Mouse (Mus musculus) midbrain, postnatal 0 days (tissue): ENCODE measurements around the gene Ptpn5. TPM values are rescaled to one million over a fixed set of nuclear protein-coding genes. Genes with fewer than 3 reads are reported as not detected.

Source experiments
- ATAC-seq: fragments of 200-750 bp; cut with Nextera tagmentation; 2 replicates; pipeline ENCODE4 v1.8.0; 2017; ENCODE audit warnings: moderate number of reproducible peaks, mild to moderate bottlenecking, moderate TSS enrichment, moderate library complexity; ENCODE audit not compliant: low FRiP score
- DNase-seq: peaks from one replicate; pipeline ENCODE4 v3.0.0-alpha.2; 2015; ENCODE audit warnings: low spot score
- H3K27ac ChIP-seq: fragments of 300-500 bp; sonication (generic); 2 replicates; pipeline ENCODE4 v1.5.1; 2014; ENCODE audit warnings: low read depth, mild to moderate bottlenecking, low read length, mixed read lengths
- H3K27me3 ChIP-seq: fragments of 300-500 bp; sonication (generic); 2 replicates; pipeline ENCODE4 v1.6.1; 2014; ENCODE audit warnings: low read length, control low read depth, mixed read lengths; ENCODE audit not compliant: insufficient read depth
- H3K36me3 ChIP-seq: fragments of 300-500 bp; sonication (generic); 2 replicates; pipeline ENCODE4 v1.6.1; 2014; ENCODE audit warnings: low read length, control low read depth, mixed read lengths; ENCODE audit not compliant: insufficient read depth
- H3K4me1 ChIP-seq: fragments of 300-500 bp; sonication (generic); 2 replicates; pipeline ENCODE4 v1.6.1; 2014; ENCODE audit warnings: mild to moderate bottlenecking, control low read depth, antibody characterized with exemption, low read length, mixed read lengths; ENCODE audit not compliant: insufficient read depth
- H3K4me2 ChIP-seq: fragments of 300-500 bp; sonication (generic); 2 replicates; pipeline ENCODE4 v1.6.1; 2014; ENCODE audit warnings: low read depth, mild to moderate bottlenecking, low read length, mixed read lengths; ENCODE audit not compliant: poor library complexity, severe bottlenecking
- H3K4me3 ChIP-seq: fragments of 300-500 bp; sonication (generic); 2 replicates; pipeline ENCODE4 v1.5.1; 2014; ENCODE audit warnings: low read depth, mild to moderate bottlenecking, low read length, moderate library complexity
- H3K9ac ChIP-seq: fragments of 300-500 bp; sonication (generic); replicated peaks from 2 replicates; pipeline ENCODE4 v1.6.1; 2014; ENCODE audit warnings: mild to moderate bottlenecking, low read length, moderate library complexity, mixed read lengths; ENCODE audit not compliant: poor library complexity, severe bottlenecking
- H3K9me3 ChIP-seq: fragments of 300-500 bp; sonication (generic); 2 replicates; pipeline ENCODE4 v1.6.1; 2016; ENCODE audit warnings: low read length, control low read depth
- CTCF ChIP-seq: IDR thresholded peaks from 2 replicates; pipeline ENCODE4 v1.5.1; 2016; ENCODE audit warnings: antibody characterized with exemption, mild to moderate bottlenecking
- WGBS: fragments of 180-500 bp; shearing (Covaris S2); extraction: QIAGEN DNeasy Blood & Tissue Kit; methylation state at CpG from one replicate; pipeline ENCODE4 v1.1.7; 2014; 5-methylcytosine and 5-hydroxymethylcytosine counted together
- polyA plus RNA-seq: library from polyadenylated mRNA; unstranded; fragments of >200 nt; fragmentation: Nextera tagmentation; extraction: Ambion mirVana; gene quantifications from 2 replicates; pipeline ENCODE4 v1.2.1, GENCODE M21; 2015
- total RNA-seq: library from RNA; depleted of rRNA; stranded (reverse); fragments of >200 nt; gene quantifications from 2 replicates; pipeline ENCODE4 v1.2.3, GENCODE M21; 2014

Gene Ptpn5
- total and polyA plus RNA-seq, 2 experiments from 2014 or later = 114 to 187 TPM

- Histone ChIP-seq H3K4me2 (no peak overlapping the region), H3K9ac (no peak overlapping the region), H3K27ac (no peak overlapping the region), H3K36me3 (no peaks in the 10 kb centered on the region), H3K4me3 (no peak overlapping the region), H3K9me3 (no peaks in the 10 kb centered on the region), H3K27me3 (no peaks in the 10 kb centered on the region), H3K4me1 (no peaks in the 10 kb centered on the region)
- DNase-seq (no peak), ATAC-seq (no peak)
- no peak for TF ChIP-seq CTCF
- 80% methylated on average over 5 of the region's 5 CpGs for WGBS
Measured at GRCm38 (mm10) chr7:47067879-47068278, 65.6 kb downstream of the Ptpn5 start.

- H3K9me3 ChIP-seq = no peaks in the 10 kb centered on the region
- 81% methylated on average over 3 of the region's 3 CpGs for WGBS
- H3K4me2 ChIP-seq = no peak overlapping the region
- no peak for TF ChIP-seq CTCF
- no peak overlapping the region for H3K9ac ChIP-seq
- no peak overlapping the region for H3K4me3 ChIP-seq
- ATAC-seq = no peak
- H3K27me3 ChIP-seq = no peaks in the 10 kb centered on the region
- DNase-seq = no peak
- H3K4me1 ChIP-seq = no peaks in the 10 kb centered on the region
- H3K36me3 ChIP-seq = no peaks in the 10 kb centered on the region
- no peak overlapping the region for H3K27ac ChIP-seq
Measured at GRCm38 (mm10) chr7:47066942-47067341, 66.5 kb downstream of the Ptpn5 start.

- Histone ChIP-seq H3K27ac (no peak overlapping the region), H3K9me3 (no peaks in the 10 kb centered on the region), H3K9ac (no peak overlapping the region), H3K4me1 (no peaks in the 10 kb centered on the region), H3K4me3 (no peak overlapping the region), H3K4me2 (no peak overlapping the region), H3K27me3 (no peaks in the 10 kb centered on the region), H3K36me3 (no peaks in the 10 kb centered on the region)
- ATAC-seq = no peak
- DNase-seq = no peak
- 87% methylated on average over 5 of the region's 5 CpGs for WGBS
- no peak for TF ChIP-seq CTCF
Measured at GRCm38 (mm10) chr7:47061560-47061959, 71.9 kb downstream of the Ptpn5 start.

GRCm38 (mm10) chr7:47059339-47059738, 74.1 kb downstream of the Ptpn5 start:
- Histone ChIP-seq H3K36me3 (no peaks in the 10 kb centered on the region), H3K4me2 (no peak overlapping the region)
- 76% methylated on average over 7 of the region's 7 CpGs for WGBS

GRCm38 (mm10) chr7:47056273-47056672, 77.2 kb downstream of the Ptpn5 start:
- no peak for ATAC-seq
- Histone ChIP-seq H3K4me3 (no peak overlapping the region), H3K27me3 (no peaks in the 10 kb centered on the region), H3K36me3 (peaks cover 7% of the 10 kb centered on the region; the same call in 1 of the 2 replicates), H3K4me1 (peaks cover 6% of the 10 kb centered on the region; the same call in 1 of the 2 replicates), H3K9me3 (no peaks in the 10 kb centered on the region), H3K9ac (no peak overlapping the region), H3K27ac (no peak overlapping the region), H3K4me2 (no peak overlapping the region)
- TF ChIP-seq CTCF = no peak
- no peak for DNase-seq
- 91% methylated on average over 4 of the region's 4 CpGs for whole genome bisulfite sequencing

More at GRCm38 (mm10) chr7:47059339-47059738, 74.1 kb downstream of the Ptpn5 start:
- ATAC-seq (no peak), DNase-seq (no peak)
- H3K4me1 ChIP-seq = no peaks in the 10 kb centered on the region
- no peak overlapping the region for H3K9ac ChIP-seq
- H3K4me3 ChIP-seq = no peak overlapping the region
- no peaks in the 10 kb centered on the region for H3K27me3 ChIP-seq
- TF ChIP-seq CTCF = no peak
- H3K27ac ChIP-seq = no peak overlapping the region
- H3K9me3 ChIP-seq = no peaks in the 10 kb centered on the region

- Histone ChIP-seq H3K9ac (no peak overlapping the region), H3K4me1 (peaks cover 6% of the 10 kb centered on the region; the same call in 1 of the 2 replicates), H3K36me3 (peaks cover 7% of the 10 kb centered on the region; the same call in 1 of the 2 replicates), H3K4me3 (no peak overlapping the region), H3K4me2 (no peak overlapping the region), H3K9me3 (no peaks in the 10 kb centered on the region), H3K27me3 (no peaks in the 10 kb centered on the region), H3K27ac (no peak overlapping the region)
- DNase-seq (no peak), ATAC-seq (no peak)
- TF ChIP-seq CTCF = no peak
- WGBS = 92% methylated on average over 9 of the region's 9 CpGs
Measured at GRCm38 (mm10) chr7:47055744-47056143, 77.7 kb downstream of the Ptpn5 start.
